In genomic region chr9:47376645-47377044, GRCm38 (mm10) we compare ENCODE assay signal across 25 mouse cellular contexts.
DNase-seq lines count a peak whose midpoint lies in the region; ATAC-seq and TF ChIP-seq lines count a peak whose summit lies in the region.
"Had no signal": no experiment of that assay in that cellular context is flagged by ENCODE, and none has a peak within 500 bp of the region (broad histone marks: within the 10 kb centered on the region; RNA-seq: fewer than 3 reads in every experiment).

No protein-coding gene starts in this region.

- peak overlapping the region; percentile 47; the same call in 1 of the 2 replicates for H3K27ac ChIP-seq in heart, embryonic 10.5 days
- peak overlapping the region; percentile 13; the same call in 1 of the 2 replicates for H3K27ac ChIP-seq in heart, embryonic 12.5 days (ENCODE audit: poor library complexity, severe bottlenecking)
- H3K27ac ChIP-seq in heart, embryonic 14.5 days (replicated peaks in 1 of 2; ENCODE audit: control insufficient read depth in 1 of 2, insufficient read depth in 1 of 2, low read depth in 2 of 2, low read length in 2 of 2): peak overlapping the region in 1 of 2 experiments; percentile 3; a peak in 1 of 4 replicates
- peak overlapping the region; percentile 68 for H3K27ac ChIP-seq in heart, embryonic 16.5 days (ENCODE audit: low read length)
- no peak overlapping the region for H3K27ac ChIP-seq in heart, adult 2 months
- H3K27ac ChIP-seq: embryonic facial prominence, embryonic 10.5 days; embryonic facial prominence, embryonic 12.5 days; forebrain, embryonic 13.5 days had no signal

- peaks cover 48% of the 10 kb centered on the region for H3K4me1 ChIP-seq in heart, embryonic 10.5 days
- H3K4me1 ChIP-seq in heart, embryonic 12.5 days (replicated peaks): peaks cover 38% of the 10 kb centered on the region
- peaks cover 22 to 29% of the 10 kb centered on the region in 2 experiments for H3K4me1 ChIP-seq in heart, embryonic 14.5 days (ENCODE audit: control insufficient read depth in 2 of 2, insufficient read depth in 2 of 2, low read length in 2 of 2)
- peaks cover 18% of the 10 kb centered on the region for H3K4me1 ChIP-seq in heart, embryonic 16.5 days (ENCODE audit: control insufficient read depth, insufficient read depth, low read length)
- H3K4me1 ChIP-seq in heart, adult 2 months (ENCODE audit: control insufficient read depth, insufficient read depth, low read length): no peaks in the 10 kb centered on the region
- H3K4me1 ChIP-seq: embryonic facial prominence, embryonic 12.5 days; forebrain, embryonic 13.5 days had no signal

- TF ChIP-seq CTCF in heart, adult 2 months (IDR thresholded peaks at IDR 0.05): no peak

- H3K4me3 ChIP-seq in heart, embryonic 10.5 days: no peak overlapping the region
- H3K4me3 ChIP-seq in heart, embryonic 12.5 days: no peak overlapping the region
- no peak overlapping the region for H3K4me3 ChIP-seq in heart, embryonic 14.5 days (ENCODE audit: control insufficient read depth in 1 of 2, insufficient read depth in 1 of 2, low read depth in 1 of 2, low read length in 2 of 2)
- H3K4me3 ChIP-seq in heart, embryonic 16.5 days (ENCODE audit: low read length): no peak overlapping the region
- H3K4me3 ChIP-seq in heart, adult 2 months: no peak overlapping the region
- H3K4me3 ChIP-seq: embryonic facial prominence, embryonic 10.5 days; embryonic facial prominence, embryonic 12.5 days; forebrain, embryonic 13.5 days had no signal

- H3K27me3 ChIP-seq in heart, embryonic 10.5 days (ENCODE audit: insufficient read depth, poor library complexity, severe bottlenecking): peaks cover 37% of the 10 kb centered on the region
- peaks cover 57% of the 10 kb centered on the region for H3K27me3 ChIP-seq in heart, embryonic 12.5 days (replicated peaks)
- H3K27me3 ChIP-seq in heart, embryonic 14.5 days (ENCODE audit: control insufficient read depth, insufficient read depth, low read length): peaks cover 25% of the 10 kb centered on the region
- H3K27me3 ChIP-seq in heart, embryonic 16.5 days (ENCODE audit: control insufficient read depth, insufficient read depth, low read length): peaks cover 29% of the 10 kb centered on the region
- H3K27me3 ChIP-seq in heart, adult 2 months (ENCODE audit: control insufficient read depth, insufficient read depth, low read length): no peaks in the 10 kb centered on the region; the same call in 1 of the 2 replicates
- H3K27me3 ChIP-seq: CH12.LX; embryonic facial prominence, embryonic 12.5 days; Patski had no signal

- H3K9me3 ChIP-seq in heart, embryonic 10.5 days: no peaks in the 10 kb centered on the region
- H3K9me3 ChIP-seq in heart, embryonic 12.5 days (replicated peaks): no peaks in the 10 kb centered on the region
- no peaks in the 10 kb centered on the region; the same call in 1 of the 2 replicates for H3K9me3 ChIP-seq in heart, embryonic 14.5 days (ENCODE audit: control insufficient read depth, low read length)
- H3K9me3 ChIP-seq in heart, embryonic 16.5 days (replicated peaks; ENCODE audit: control insufficient read depth, low read length): 0 out of 2 replicates have a peak, but pooled peaks cover 3% of the 10 kb centered on the region
- H3K9me3 ChIP-seq: embryonic facial prominence, embryonic 10.5 days; embryonic facial prominence, embryonic 12.5 days; forebrain, embryonic 13.5 days had no signal

- H3K4me2 ChIP-seq in heart, embryonic 12.5 days: no peak overlapping the region
- no peak overlapping the region for H3K4me2 ChIP-seq in heart, embryonic 14.5 days (ENCODE audit: low read length)
- no peak overlapping the region for H3K4me2 ChIP-seq in heart, embryonic 16.5 days (ENCODE audit: low read depth, low read length)
- H3K4me2 ChIP-seq: embryonic facial prominence, embryonic 12.5 days; forebrain, embryonic 13.5 days had no signal

- H3K36me3 ChIP-seq in heart, embryonic 10.5 days: no peaks in the 10 kb centered on the region
- H3K36me3 ChIP-seq in heart, embryonic 12.5 days: no peaks in the 10 kb centered on the region
- no peaks in the 10 kb centered on the region for H3K36me3 ChIP-seq in heart, embryonic 14.5 days (ENCODE audit: control insufficient read depth, insufficient read depth, low read length)
- no peaks in the 10 kb centered on the region for H3K36me3 ChIP-seq in heart, embryonic 16.5 days (ENCODE audit: control insufficient read depth, insufficient read depth)
- no peaks in the 10 kb centered on the region for H3K36me3 ChIP-seq in heart, adult 2 months (ENCODE audit: control insufficient read depth, insufficient read depth, low read length)
- H3K36me3 ChIP-seq: embryonic facial prominence, embryonic 10.5 days; embryonic facial prominence, embryonic 12.5 days; G1E had no signal

- peak; percentile 90 for DNase-seq in heart, embryonic 10.5 days (ENCODE audit: low spot score)
- DNase-seq in heart, adult 8-10 months (ENCODE audit: low spot score): no peak
- DNase-seq in heart, postnatal 36 days: no peak
- DNase-seq in heart, adult 11 months: no peak
- no peak for DNase-seq in heart, adult 2 months
- DNase-seq: adrenal gland, adult 8-10 months; adrenal gland, postnatal 14 days; adrenal gland, postnatal 36 days; B cell, adult 2 months; cerebellum, adult 11-12 months; cerebellum, adult 2 months; cerebellum, adult 9-10 months; cerebellum, postnatal 10 days; cerebellum, postnatal 25 days had no signal

- TF ChIP-seq EP300 in heart, adult 2 months (IDR thresholded peaks at IDR 0.05; ENCODE audit: insufficient read depth, low read depth, low read length): no peak

- WGBS in heart, embryonic 10.5 days: 5% methylated on average over 1 of the region's 1 CpGs
- WGBS in heart, embryonic 12.5 days: 14% methylated on average over 1 of the region's 1 CpGs
- WGBS in heart, embryonic 14.5 days: 12% methylated on average over 1 of the region's 1 CpGs
- 20% methylated on average over 1 of the region's 1 CpGs for WGBS in heart, embryonic 16.5 days
- WGBS in heart, adult 2 months: 32% methylated on average over 1 of the region's 1 CpGs

- no peak overlapping the region for H3K9ac ChIP-seq in heart, embryonic 12.5 days
- no peak overlapping the region for H3K9ac ChIP-seq in heart, embryonic 14.5 days (ENCODE audit: low read length)
- no peak overlapping the region for H3K9ac ChIP-seq in heart, embryonic 16.5 days (ENCODE audit: low read length)
- no peak overlapping the region for H3K9ac ChIP-seq in heart, adult 2 months (ENCODE audit: low read depth, low read length)
- H3K9ac ChIP-seq: embryonic facial prominence, embryonic 12.5 days; forebrain, embryonic 13.5 days had no signal

- H3K79me2 ChIP-seq in heart, adult 2 months (replicated peaks; ENCODE audit: control insufficient read depth, insufficient read depth, low read length): no peaks in the 10 kb centered on the region

- no peak for TF ChIP-seq POLR2A in heart, adult 2 months (IDR thresholded peaks at IDR 0.05; ENCODE audit: insufficient read depth, low read depth, low read length)

- ATAC-seq in heart, embryonic 12.5 days (ENCODE audit: insufficient number of reproducible peaks, low FRiP score): peak; percentile 87
- peak; percentile 92 for ATAC-seq in heart, embryonic 14.5 days (ENCODE audit: insufficient number of reproducible peaks, insufficient read depth, low FRiP score, low read depth)
- peak; percentile 94 for ATAC-seq in heart, embryonic 16.5 days (replicated peaks; ENCODE audit: extremely low read depth, insufficient read depth, low FRiP score)
- ATAC-seq: activated CD4-positive, CD25-positive, alpha-beta regulatory T cell, adult 4 months; CD4-positive, CD25-positive, alpha-beta regulatory T cell, adult 4 months; forebrain, embryonic 13.5 days; Patski had no signal

- intact Hi-C loops in heart, postnatal 36 days (cut with DNase I): no loop called here
- intact Hi-C loops in heart, adult 2 months (cut with DNase I): no loop called here
